Mouse (Mus musculus) liver, adult 2 months (tissue): ENCODE measurements around the gene Asb18. TPM values are rescaled to one million over a fixed set of nuclear protein-coding genes. Genes with fewer than 3 reads are reported as not detected.
A peak's percentile ranks its signal among the peaks of the same experiment; 100 is the strongest.

Experiments
- DNase-seq: peaks from one replicate; pipeline ENCODE4 v3.0.0-alpha.2; 2011; ENCODE audit warnings: low read depth, low spot score; ENCODE audit errors: extremely low read depth
- H3K27ac ChIP-seq: fragments of 200-500 bp; replicated peaks from 2 replicates; pipeline ENCODE4 v1.5.1; 2012; ENCODE audit warnings: low read depth, mild to moderate bottlenecking, control low read depth, inconsistent platforms, low read length; ENCODE audit not compliant: insufficient read depth
- H3K27me3 ChIP-seq: fragments of 200-500 bp; 2 replicates; pipeline ENCODE4 v1.6.1; 2012; ENCODE audit warnings: mild to moderate bottlenecking, moderate library complexity, low read length, inconsistent platforms; ENCODE audit not compliant: control insufficient read depth, insufficient read depth
- H3K36me3 ChIP-seq: fragments of 200-500 bp; 2 replicates; pipeline ENCODE4 v1.6.1; 2012; ENCODE audit warnings: low read length, inconsistent platforms; ENCODE audit not compliant: control insufficient read depth, insufficient read depth
- H3K4me1 ChIP-seq: fragments of 200-500 bp; 2 replicates; pipeline ENCODE4 v1.6.1; 2011; ENCODE audit warnings: low read length; ENCODE audit not compliant: control insufficient read depth, insufficient read depth
- H3K4me3 ChIP-seq: fragments of 200-500 bp; 2 replicates; pipeline ENCODE4 v1.5.1; 2011; ENCODE audit warnings: low read depth, mild to moderate bottlenecking, control low read depth, low read length, moderate library complexity; ENCODE audit not compliant: insufficient read depth
- H3K79me2 ChIP-seq: fragments of 200-500 bp; 2 replicates; pipeline ENCODE4 v1.6.1; 2012; ENCODE audit warnings: inconsistent platforms, mild to moderate bottlenecking, low read length, moderate library complexity; ENCODE audit not compliant: control insufficient read depth, insufficient read depth
- H3K9ac ChIP-seq: fragments of 200-500 bp; 2 replicates; pipeline ENCODE4 v1.6.1; 2012; ENCODE audit warnings: low read depth, mild to moderate bottlenecking, control low read depth, inconsistent platforms, low read length
- CTCF ChIP-seq: fragments of 200-500 bp; IDR thresholded peaks from 2 replicates; pipeline ENCODE4 v1.5.1; 2011; ENCODE audit warnings: low read depth, low read length, control low read depth
- POLR2A ChIP-seq: fragments of 200-500 bp; IDR thresholded peaks from 2 replicates; pipeline ENCODE4 v1.6.1; 2011; ENCODE audit warnings: low read length, control low read depth; ENCODE audit not compliant: insufficient read depth; ENCODE audit errors: extremely low read depth
- WGBS: fragments of 180-500 bp; shearing (Covaris S2); methylation state at CpG from one replicate; pipeline ENCODE4 v1.1.7; 2018; 5-methylcytosine and 5-hydroxymethylcytosine counted together
- polyA plus RNA-seq: library from polyadenylated mRNA; depleted of rRNA; stranded (reverse); fragments of >200 nt; gene quantifications from 2 replicates; pipeline ENCODE4 v1.2.3, GENCODE M21; 2012; rRNA removed
- total RNA-seq: library from RNA; depleted of rRNA; stranded (reverse); fragments of >200 nt; gene quantifications from 2 replicates; pipeline ENCODE4 v1.2.3, GENCODE M21; 2014; rRNA removed

The Asb18 gene
- not detected in 2 replicates for total RNA-seq
- polyA plus RNA-seq, result not detected in 2 replicates

DNA sequence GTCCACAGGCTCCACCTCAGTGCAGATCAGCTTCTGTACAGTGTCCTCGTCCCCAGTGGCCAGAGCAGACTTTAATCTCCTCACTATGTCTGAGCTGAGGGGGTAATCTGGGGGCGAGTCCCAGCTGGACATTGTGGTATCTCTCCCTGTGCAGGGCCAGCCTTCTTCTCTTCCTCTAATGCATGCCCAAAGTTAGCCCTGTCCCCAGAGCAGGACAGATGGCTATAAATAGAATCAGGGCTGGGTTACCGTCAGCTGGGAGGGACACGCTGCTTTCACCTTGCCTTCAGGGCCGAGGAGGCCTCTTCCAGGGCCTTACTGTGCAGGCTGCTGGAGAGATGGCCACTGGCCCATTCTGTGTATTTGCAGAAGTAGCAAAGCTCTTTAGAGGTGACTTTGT, at the start of gene Asb18:
TSS of gene Asb18 (minus strand) at position 221 of the 400 bp plus-strand sequence.
- Histone ChIP-seq H3K27me3 (no peaks in the 10 kb centered on the region), H3K9ac (no peak within 1 kb of the TSS), H3K79me2 (no peaks in the 10 kb centered on the region), H3K4me1 (no peaks in the 10 kb centered on the region), H3K36me3 (no peaks in the 10 kb centered on the region), H3K4me3 (no peak within 1 kb of the TSS), H3K27ac (no peak within 1 kb of the TSS)
- TF ChIP-seq CTCF (no peak), POLR2A (no peak)
- no peak for DNase-seq
- WGBS, result 77% methylated on average over 5 of the region's 5 CpGs

DNA sequence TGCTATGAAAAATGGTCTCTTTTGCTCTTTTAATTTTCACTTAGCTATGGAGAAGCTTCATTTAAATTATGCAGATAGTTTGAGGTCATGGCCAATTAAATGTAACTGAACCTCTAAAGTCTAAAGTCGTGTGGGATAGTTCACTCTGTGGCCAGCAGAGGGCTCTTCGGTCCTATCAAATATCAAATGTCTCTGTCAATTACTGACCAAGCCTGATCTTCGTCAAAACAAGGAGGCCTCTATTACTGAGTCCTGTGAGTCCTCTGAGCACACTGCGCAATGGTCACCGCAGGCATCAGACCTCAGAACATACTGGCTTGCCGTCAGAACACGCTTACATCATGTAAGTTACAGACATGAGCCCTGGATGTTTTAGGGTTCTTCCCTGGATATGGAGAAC, 46.1 kb upstream of the Asb18 start:
- Histone ChIP-seq H3K79me2 (no peaks in the 10 kb centered on the region), H3K27ac (no peak overlapping the region), H3K9ac (no peak overlapping the region), H3K27me3 (no peaks in the 10 kb centered on the region), H3K4me3 (no peak overlapping the region), H3K36me3 (no peaks in the 10 kb centered on the region), H3K4me1 (no peaks in the 10 kb centered on the region)
- TF ChIP-seq POLR2A (no peak), CTCF (peak; percentile 30; the same call in 1 of the 2 replicates)
- peak; percentile 40 for DNase-seq
- WGBS, result 29% methylated on average over 7 of the region's 7 CpGs

DNA sequence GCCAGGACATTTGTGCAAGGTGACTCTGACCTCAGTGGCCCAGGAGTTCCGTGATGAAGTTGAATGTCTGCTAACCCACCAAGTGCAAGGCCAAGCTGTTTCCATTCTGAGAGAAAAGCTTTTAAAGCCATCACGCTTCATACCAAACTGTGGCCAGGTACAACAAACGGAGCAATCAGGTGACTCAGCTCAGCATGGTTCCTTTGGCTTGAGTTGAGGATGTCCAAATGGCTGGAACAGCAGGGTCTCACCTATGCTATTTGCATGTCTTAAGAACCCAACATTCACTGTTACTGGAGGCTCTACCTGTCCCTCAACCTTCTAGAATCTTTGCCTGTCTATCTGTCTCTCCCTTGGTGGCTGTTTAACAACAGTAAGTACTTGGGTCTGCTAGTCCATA, 45.6 kb upstream of the Asb18 start:
- WGBS, result 66% methylated on average over 3 of the region's 3 CpGs
- H3K9ac ChIP-seq, result no peak overlapping the region
- TF ChIP-seq CTCF (no peak), POLR2A (no peak)
- H3K4me1 ChIP-seq, result no peaks in the 10 kb centered on the region
- H3K27me3 ChIP-seq, result no peaks in the 10 kb centered on the region
- no peak overlapping the region for H3K27ac ChIP-seq
- H3K79me2 ChIP-seq, result no peaks in the 10 kb centered on the region
- H3K4me3 ChIP-seq, result no peak overlapping the region
- H3K36me3 ChIP-seq, result no peaks in the 10 kb centered on the region
- no peak for DNase-seq

DNA sequence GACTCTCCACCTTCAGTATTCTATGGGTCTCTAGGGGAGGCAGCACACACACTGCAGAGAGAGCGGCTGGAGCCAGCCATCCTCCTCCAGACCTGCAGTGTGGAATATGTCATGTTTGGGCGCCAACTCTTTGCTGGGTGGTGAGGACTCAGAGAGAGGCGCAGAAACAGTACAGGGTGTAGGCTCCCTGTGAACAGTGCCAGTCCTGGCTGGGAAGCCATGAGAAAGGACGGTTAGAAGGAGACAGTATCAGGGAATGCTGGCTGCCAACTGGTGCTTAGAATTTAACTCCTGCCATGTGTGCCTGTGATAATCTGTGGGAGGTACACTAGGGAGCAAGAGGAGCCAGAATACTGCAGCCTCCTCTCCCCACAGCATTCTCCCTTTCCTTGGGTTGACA, 40.5 kb upstream of the Asb18 start:
- H3K27ac ChIP-seq, result no peak overlapping the region
- WGBS, result 85% methylated on average over 4 of the region's 4 CpGs
- H3K4me3 ChIP-seq, result no peak overlapping the region
- no peaks in the 10 kb centered on the region for H3K79me2 ChIP-seq
- no peak for TF ChIP-seq POLR2A
- TF ChIP-seq CTCF, result no peak
- no peak overlapping the region for H3K9ac ChIP-seq
- no peaks in the 10 kb centered on the region for H3K27me3 ChIP-seq
- H3K4me1 ChIP-seq, result no peaks in the 10 kb centered on the region
- H3K36me3 ChIP-seq, result no peaks in the 10 kb centered on the region
- no peak for DNase-seq

DNA sequence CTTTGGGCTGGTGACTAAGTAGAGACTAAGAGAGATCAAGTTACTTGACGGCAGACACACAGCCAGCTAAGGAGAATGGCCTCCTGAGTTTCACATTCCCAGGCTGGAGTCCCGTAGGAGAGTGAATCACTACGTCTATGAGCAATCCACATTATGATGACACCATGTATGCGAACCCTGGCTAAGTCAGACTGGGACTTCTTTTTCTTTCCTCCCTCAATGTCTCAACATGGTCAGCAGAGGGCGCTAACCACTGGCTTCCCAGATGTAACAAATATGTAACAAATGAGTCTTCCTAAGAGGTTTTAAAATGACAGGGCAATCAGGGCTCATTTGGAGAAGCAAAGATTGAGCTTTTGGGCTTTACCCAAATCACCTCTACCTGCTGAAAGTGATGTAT, 36.9 kb upstream of the Asb18 start:
- Histone ChIP-seq H3K27ac (no peak overlapping the region), H3K79me2 (no peaks in the 10 kb centered on the region), H3K27me3 (no peaks in the 10 kb centered on the region), H3K4me1 (no peaks in the 10 kb centered on the region), H3K36me3 (no peaks in the 10 kb centered on the region), H3K9ac (no peak overlapping the region), H3K4me3 (no peak overlapping the region)
- 37% methylated on average over 5 of the region's 5 CpGs for WGBS
- DNase-seq, result peak; percentile 24
- TF ChIP-seq CTCF, result peak; percentile 46; the same call in 1 of the 2 replicates
- TF ChIP-seq POLR2A, result no peak

DNA sequence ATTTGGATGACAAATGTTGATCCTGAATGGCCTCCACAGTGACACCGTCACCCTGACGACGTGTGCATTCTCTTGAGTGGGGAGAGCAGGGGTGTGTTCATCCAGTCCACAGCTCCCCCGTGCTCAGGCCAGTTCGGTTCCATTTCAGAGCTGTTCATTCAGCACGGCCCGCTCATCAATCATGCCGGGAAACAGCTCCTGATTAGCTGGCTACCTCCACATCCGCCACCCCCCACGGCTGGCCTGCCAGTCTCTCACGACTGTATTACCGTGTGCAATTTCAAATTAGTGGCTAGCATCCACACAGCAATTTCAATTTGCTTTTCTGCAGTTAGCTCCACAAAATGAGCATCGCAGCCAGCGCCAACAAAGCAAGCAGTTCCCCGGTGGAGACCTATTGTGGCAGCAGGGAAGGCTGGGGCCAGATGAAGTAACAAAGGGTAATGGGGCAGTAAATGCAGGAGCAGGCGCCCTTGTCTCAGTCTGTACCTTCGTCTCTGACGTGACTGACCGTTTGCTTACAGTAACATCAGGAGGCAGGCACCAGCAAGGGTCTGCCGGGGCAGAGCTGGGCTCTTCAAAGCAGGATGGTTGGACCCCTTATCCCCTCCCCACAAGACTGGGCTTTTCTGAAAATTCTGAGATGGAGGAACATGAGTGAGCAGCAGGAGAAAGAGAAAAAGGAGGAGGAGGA, 35.7 kb upstream of the Asb18 start:
- Histone ChIP-seq H3K9ac (no peak overlapping the region), H3K4me1 (no peaks in the 10 kb centered on the region), H3K4me3 (no peak overlapping the region), H3K79me2 (no peaks in the 10 kb centered on the region), H3K36me3 (no peaks in the 10 kb centered on the region), H3K27ac (no peak overlapping the region), H3K27me3 (no peaks in the 10 kb centered on the region)
- TF ChIP-seq POLR2A, result no peak
- DNase-seq, result no peak
- WGBS, result 62% methylated on average over 20 of the region's 20 CpGs
